Mouse (Mus musculus) megakaryocyte progenitor cell, adult 5-6 weeks (primary cell): ENCODE measurements at regions not wholly inside any gene's neighbourhood (a gene's known extent, or its start where the extent isn't known, plus 50 kb on each side); places are given as distances from the start of the nearest gene placed in this dataset.

Experiments used
- ATAC-seq: replicated peaks from 2 replicates; pipeline ENCODE4 v1.8.0; 2016; ENCODE audit warnings: mild to moderate bottlenecking, moderate TSS enrichment, inconsistent platforms; ENCODE audit not compliant: poor library complexity

GRCm38 (mm10) chr16:62981821-62982220, 127.7 kb downstream of the Pros1 start:
- ATAC-seq = no peak

- no peak for ATAC-seq
These were observed 128.5 kb downstream of the Pros1 start for GRCm38 (mm10) chr16:62982558-62982957.

GRCm38 (mm10) chr16:62995555-62995954, 141.4 kb downstream of the Pros1 start:
- ATAC-seq = no peak

- no peak for ATAC-seq
These were observed 157.1 kb downstream of the Pros1 start for GRCm38 (mm10) chr16:63011151-63011734.

GRCm38 (mm10) chr16:63014453-63014852, 160.3 kb downstream of the Pros1 start:
- no peak for ATAC-seq

GRCm38 (mm10) chr16:63016144-63016543, 162.0 kb downstream of the Pros1 start:
- 0 out of 2 replicates have a peak, but pooled peaks have one; percentile 48 for ATAC-seq

- no peak for ATAC-seq
These were observed 162.6 kb downstream of the Pros1 start for GRCm38 (mm10) chr16:63016658-63017057.

GRCm38 (mm10) chr16:63030399-63030798, 176.3 kb downstream of the Pros1 start:
- no peak for ATAC-seq

- ATAC-seq = no peak
These were observed 176.9 kb downstream of the Pros1 start for GRCm38 (mm10) chr16:63031035-63031434.

GRCm38 (mm10) chr16:63031802-63032201, 177.7 kb downstream of the Pros1 start:
- ATAC-seq = no peak

- no peak for ATAC-seq
These were observed 195.0 kb downstream of the Pros1 start for GRCm38 (mm10) chr16:63049100-63049499.

- no peak for ATAC-seq
These were observed 208.8 kb downstream of the Pros1 start for GRCm38 (mm10) chr16:63062883-63063282.

GRCm38 (mm10) chr16:63069987-63070386, 215.9 kb downstream of the Pros1 start:
- ATAC-seq = no peak

- ATAC-seq = no peak
These were observed 221.7 kb downstream of the Pros1 start for GRCm38 (mm10) chr16:63075814-63076213.

- no peak for ATAC-seq
These were observed 227.3 kb downstream of the Pros1 start for GRCm38 (mm10) chr16:63081383-63081782.

- no peak for ATAC-seq
These were observed 229.1 kb downstream of the Pros1 start for GRCm38 (mm10) chr16:63083256-63083655.

- ATAC-seq = no peak
These were observed 230.1 kb downstream of the Pros1 start for GRCm38 (mm10) chr16:63084021-63084756.

GRCm38 (mm10) chr16:63086086-63086796, 232.1 kb downstream of the Pros1 start:
- no peak for ATAC-seq

GRCm38 (mm10) chr16:63091471-63092300, 237.6 kb downstream of the Pros1 start:
- ATAC-seq = no peak

- ATAC-seq = no peak
These were observed 240.2 kb downstream of the Pros1 start for GRCm38 (mm10) chr16:63094126-63094840.
